Mouse (Mus musculus) cerebellum, postnatal 25 days (tissue): ENCODE data around the gene Sit1.
"Not testable (repeated sequence)": the region's sequence is repeated elsewhere in the genome, so short reads cannot be mapped to it uniquely, and the experiment has no call there.

Experiments used
- DNase-seq, 2 experiments: peaks; one replicate each; pipeline ENCODE4 v3.0.0; 2021; ENCODE audit warnings: mixed read lengths in 2 of 2

The Sit1 gene

GRCm38 (mm10) chr4:43499407-43500333, 16.1 kb upstream of the Sit1 start, which contains the start of gene Arhgef39:
Gene Arhgef39 (minus strand): TSS chr4:43499695.
- DNase-seq: peak; percentile 84 to 91

- DNase-seq: peak in 1 of 2 experiments; percentile 52
Measured at GRCm38 (mm10) chr4:43498983-43499382, 15.4 kb upstream of the Sit1 start.

GRCm38 (mm10) chr4:43497946-43498345, 14.4 kb upstream of the Sit1 start:
- DNase-seq: no peak

GRCm38 (mm10) chr4:43497405-43497804, 13.9 kb upstream of the Sit1 start:
- DNase-seq: no peak

- DNase-seq: no peak
Measured at GRCm38 (mm10) chr4:43496587-43496986, 13.1 kb upstream of the Sit1 start.

GRCm38 (mm10) chr4:43493846-43494240, 10.3 kb upstream of the Sit1 start:
- DNase-seq: no peak

- peak; percentile 98 for DNase-seq
Measured at GRCm38 (mm10) chr4:43493186-43493845, 9.8 kb upstream of the Sit1 start.

GRCm38 (mm10) chr4:43492821-43493185, 9.3 kb upstream of the Sit1 start, which contains the start of gene Ccdc107:
Gene Ccdc107 (plus strand): TSS chr4:43492900.
- DNase-seq: peak; percentile 94 to 95

- no peak for DNase-seq
Measured at GRCm38 (mm10) chr4:43492101-43492820, 8.7 kb upstream of the Sit1 start.

- no peak for DNase-seq
Measured at GRCm38 (mm10) chr4:43490801-43491200, 7.3 kb upstream of the Sit1 start.

- no peak for DNase-seq
Measured at GRCm38 (mm10) chr4:43489611-43490010, 6.1 kb upstream of the Sit1 start.

- DNase-seq: not testable (repeated sequence)
Measured at GRCm38 (mm10) chr4:43485666-43486065, 2.1 kb upstream of the Sit1 start.

GRCm38 (mm10) chr4:43482591-43482990, 943 bp downstream of the Sit1 start:
- peak; percentile 64 to 67 for DNase-seq

GRCm38 (mm10) chr4:43481894-43482456, 1.6 kb downstream of the Sit1 start:
- no peak for DNase-seq

- DNase-seq: no peak
Measured at GRCm38 (mm10) chr4:43480985-43481384, 2.5 kb downstream of the Sit1 start.

GRCm38 (mm10) chr4:43478906-43479832, 4.4 kb downstream of the Sit1 start:
- DNase-seq: peak; percentile 46 to 75

- DNase-seq: no peak
Measured at GRCm38 (mm10) chr4:43478534-43478858, 5.0 kb downstream of the Sit1 start.

- peak; percentile 85 to 91 for DNase-seq
Measured at GRCm38 (mm10) chr4:43477857-43478533, 5.5 kb downstream of the Sit1 start.

GRCm38 (mm10) chr4:43476604-43477003, 6.9 kb downstream of the Sit1 start:
- DNase-seq: no peak

GRCm38 (mm10) chr4:43473636-43474035, 9.9 kb downstream of the Sit1 start:
- DNase-seq: no peak

GRCm38 (mm10) chr4:43470301-43470700, 13.2 kb downstream of the Sit1 start:
- no peak for DNase-seq
